Mouse (Mus musculus) heart, postnatal 14 days (tissue): ENCODE measurements around the gene Icos. TPM values are rescaled to one million over a fixed set of nuclear protein-coding genes. Genes with fewer than 3 reads are reported as not detected.
A peak's percentile ranks its signal among the peaks of the same experiment; 100 is the strongest.

ENCODE experiments used
- DNase-seq, 2 experiments: peaks; one replicate each; pipeline ENCODE4 v3.0.0; 2021 to 2022
- intact Hi-C: fragments of 180-260 bp; cut with DNase I; formaldehyde crosslinking; loops from one replicate; pipeline ENCODE4 v1.15.1; 2025
- long read RNA-seq, 2 experiments: library from polyadenylated mRNA; stranded (forward); transcript quantifications; one replicate each; pipeline ENCODE4 v2.0.0; 2021
- total RNA-seq, 2 experiments: library from RNA; stranded (reverse); gene quantifications; 2 replicates each; pipeline ENCODE4 v1.2.3; 2021

The Icos gene
- under 1 TPM; 0.12 to 0.37 TPM for total RNA-seq
- long read RNA-seq, experiment 1, result 0 reads
- long read RNA-seq, experiment 2, result 0 reads

GRCm38 (mm10) chr1:60977641-60978040, at the start of gene Icos:
Gene Icos, plus strand, starts transcription at chr1:60977927.
- intact Hi-C loops, result no loop called here
- DNase-seq, result no peak

DNA sequence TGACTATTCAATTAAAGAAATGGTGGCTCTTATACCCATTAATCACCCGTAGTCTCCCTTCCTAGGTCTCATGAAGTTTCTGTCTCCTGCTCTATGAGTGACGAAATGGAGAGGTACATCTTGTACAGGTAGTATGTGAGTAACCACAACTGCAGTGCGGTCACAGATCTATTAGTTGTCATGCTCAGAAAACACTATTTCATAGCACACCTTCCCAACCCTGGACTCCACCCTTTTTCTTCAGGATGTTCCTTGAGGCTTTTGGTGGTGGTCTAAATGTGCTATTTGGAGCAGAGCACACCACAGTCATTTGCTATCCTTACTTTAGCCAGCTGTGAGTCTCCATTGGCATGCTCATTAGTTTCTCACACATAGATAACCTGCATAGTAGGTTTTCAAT, 48.7 kb upstream of the Icos start:
- intact Hi-C loops, result no loop called here
- no peak for DNase-seq

- no peak for DNase-seq
- intact Hi-C loops, result no loop called here
These were observed 47.3 kb upstream of the Icos start for GRCm38 (mm10) chr1:60930397-60930796.

DNA sequence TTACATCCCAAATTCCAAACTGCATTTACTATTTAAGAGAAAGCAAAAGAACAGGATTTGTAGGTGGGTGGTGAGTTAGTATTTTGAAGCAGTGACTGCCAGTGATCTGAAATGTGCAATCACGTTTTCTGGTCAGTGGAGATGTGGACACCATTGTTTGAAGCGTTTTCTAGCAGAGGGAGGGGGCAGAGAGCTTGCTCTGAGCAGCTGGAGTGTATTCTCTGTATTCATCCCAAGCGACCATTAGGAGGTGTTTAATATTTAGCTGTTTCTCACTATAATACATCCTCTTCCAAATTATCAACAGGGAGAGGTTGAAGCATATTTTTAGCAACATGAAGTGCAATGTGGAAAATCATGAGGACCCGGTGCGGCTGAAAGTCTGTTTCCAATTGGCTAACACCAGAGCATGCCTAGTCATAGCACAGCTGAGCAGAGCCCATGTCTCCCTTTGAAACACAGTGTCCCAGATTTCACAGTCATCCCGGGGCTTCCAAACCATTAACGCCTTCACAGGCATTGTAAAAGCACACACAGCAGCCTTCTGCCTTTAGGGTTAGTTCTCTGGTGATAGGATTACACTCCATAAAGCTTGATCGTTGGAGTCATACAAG, 41.7 kb upstream of the Icos start:
- intact Hi-C loops, result no loop called here
- peak in 1 of 2 experiments; percentile 29 for DNase-seq

DNA sequence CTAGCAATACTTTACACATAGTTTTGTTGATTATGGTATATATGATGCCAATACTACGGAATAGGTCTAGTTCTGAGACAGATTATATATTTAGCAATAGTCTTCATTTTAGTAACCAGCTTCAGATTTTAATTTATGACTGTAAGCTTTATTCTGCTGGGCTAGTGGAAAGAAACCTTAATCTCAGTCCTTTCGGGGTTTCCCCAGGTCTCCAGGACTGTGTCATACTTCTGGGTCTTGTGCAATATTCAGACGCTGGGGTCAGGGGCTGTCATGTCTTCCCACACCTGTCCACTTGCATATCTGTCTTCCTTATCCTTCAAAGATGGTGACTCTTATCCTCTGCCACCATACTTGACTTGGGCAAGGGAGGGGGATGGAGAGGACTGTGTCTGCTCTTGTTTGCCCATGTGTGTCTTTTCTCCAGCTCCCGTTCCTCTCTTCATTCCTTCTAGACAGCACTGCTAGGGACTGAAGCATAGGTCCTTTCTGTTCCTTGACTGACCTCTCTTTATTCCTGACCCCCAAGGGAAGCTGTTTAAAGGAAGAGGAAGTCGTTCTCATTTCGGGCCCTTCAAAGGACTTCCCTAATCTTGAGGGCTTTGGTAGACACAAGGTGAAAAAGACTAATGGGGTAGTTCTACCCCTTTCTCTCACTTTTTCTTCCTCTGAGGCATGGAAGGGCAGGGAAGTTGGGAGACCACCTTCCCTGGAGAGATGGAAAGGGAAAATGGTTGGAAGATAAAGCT, 40.6 kb upstream of the Icos start:
- intact Hi-C loops, result no loop called here
- DNase-seq, result no peak

GRCm38 (mm10) chr1:60938256-60938655, 39.5 kb upstream of the Icos start:
- intact Hi-C loops, result no loop called here
- no peak for DNase-seq

DNA sequence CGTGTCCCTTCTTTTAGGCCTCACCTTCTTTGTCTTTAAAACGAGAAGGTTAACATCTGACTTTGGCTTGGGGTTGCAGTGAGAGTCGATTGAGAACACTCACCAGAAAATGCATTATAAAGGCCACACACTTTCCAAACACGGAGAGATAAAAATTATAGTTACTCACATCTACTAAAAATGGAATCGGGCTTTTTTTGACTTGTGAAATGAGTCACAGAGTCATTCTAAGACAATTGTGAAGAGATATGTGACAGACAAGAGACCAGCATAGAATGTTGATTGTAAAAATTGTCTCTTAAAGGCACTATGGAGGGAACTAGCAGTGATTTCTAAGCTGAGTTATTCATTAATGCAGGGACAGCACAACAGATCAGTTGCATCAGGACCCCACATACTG, 38.8 kb upstream of the Icos start:
- intact Hi-C loops, result no loop called here
- DNase-seq, result no peak

DNA sequence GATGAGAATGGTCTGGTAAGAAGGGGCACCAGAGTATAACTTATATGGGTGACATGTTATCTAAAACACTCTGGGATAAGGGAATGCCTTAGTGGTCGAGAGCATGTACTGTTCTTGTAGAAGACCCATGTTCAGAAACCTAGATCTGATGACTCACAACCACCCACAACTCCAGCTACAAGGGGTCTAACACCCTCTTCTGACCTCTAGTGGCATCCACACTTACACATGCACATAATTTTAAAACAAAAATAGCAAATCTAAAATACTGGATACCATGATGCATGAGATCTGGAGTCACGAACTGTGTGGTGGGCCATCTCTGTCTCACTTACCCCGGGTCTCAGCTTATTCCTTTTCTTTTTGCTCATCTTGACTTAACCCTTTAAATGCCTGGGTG, 37.7 kb upstream of the Icos start:
- DNase-seq, result no peak
- intact Hi-C loops, result loop anchor here (5.0 kb wide), 1 partner anchor 58 kb away; no protein-coding TSS in a partner anchor

DNA sequence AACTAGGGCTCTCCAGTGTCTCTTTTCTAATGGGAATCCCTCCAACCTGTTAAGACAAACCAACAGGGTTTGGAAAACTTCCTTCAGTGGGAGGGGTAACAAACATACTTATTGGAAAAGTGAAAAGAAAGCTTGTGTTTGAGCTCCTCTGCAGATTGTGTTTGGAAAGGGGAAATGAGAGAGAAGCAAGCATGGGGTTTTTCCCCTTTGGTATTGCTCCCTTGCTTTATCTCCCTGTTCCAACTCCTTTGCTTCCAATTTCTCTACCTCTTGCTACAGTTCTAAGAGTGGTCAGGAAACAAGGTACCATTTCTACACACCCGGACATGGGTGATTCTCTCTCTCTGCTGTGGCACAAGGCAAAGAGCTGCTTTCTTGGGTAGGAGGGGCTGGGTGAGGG, 37.1 kb upstream of the Icos start:
- intact Hi-C loops, result loop anchor here (5.0 kb wide), 1 partner anchor 58 kb away; no protein-coding TSS in a partner anchor
- no peak for DNase-seq

GRCm38 (mm10) chr1:60941056-60942048, 36.4 kb upstream of the Icos start:
- no peak for DNase-seq
- intact Hi-C loops, result loop anchor here (5.0 kb wide), 1 partner anchor 59 kb away; no protein-coding TSS in a partner anchor

DNA sequence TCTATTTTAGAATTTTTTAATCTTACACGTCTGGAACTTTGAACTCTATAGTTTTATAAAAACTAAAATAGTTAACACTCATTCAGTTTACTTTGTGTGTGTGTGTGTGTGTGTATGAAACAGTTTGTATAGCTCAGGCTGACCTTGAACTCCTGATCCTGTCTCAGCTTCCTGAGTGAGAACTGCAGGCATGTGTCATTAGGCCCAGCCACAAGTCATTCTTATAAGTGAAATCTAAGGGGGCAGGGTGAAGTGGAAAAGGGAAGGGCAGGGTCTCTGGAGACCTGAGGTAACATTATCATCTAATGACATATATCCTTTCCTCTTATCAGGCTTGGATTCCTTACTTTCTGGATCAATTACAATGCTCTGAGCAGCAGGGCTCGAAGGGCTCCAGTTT, 34.8 kb upstream of the Icos start:
- intact Hi-C loops, result loop anchor here (5.0 kb wide), 1 partner anchor 61 kb away; no protein-coding TSS in a partner anchor
- no peak for DNase-seq

DNA sequence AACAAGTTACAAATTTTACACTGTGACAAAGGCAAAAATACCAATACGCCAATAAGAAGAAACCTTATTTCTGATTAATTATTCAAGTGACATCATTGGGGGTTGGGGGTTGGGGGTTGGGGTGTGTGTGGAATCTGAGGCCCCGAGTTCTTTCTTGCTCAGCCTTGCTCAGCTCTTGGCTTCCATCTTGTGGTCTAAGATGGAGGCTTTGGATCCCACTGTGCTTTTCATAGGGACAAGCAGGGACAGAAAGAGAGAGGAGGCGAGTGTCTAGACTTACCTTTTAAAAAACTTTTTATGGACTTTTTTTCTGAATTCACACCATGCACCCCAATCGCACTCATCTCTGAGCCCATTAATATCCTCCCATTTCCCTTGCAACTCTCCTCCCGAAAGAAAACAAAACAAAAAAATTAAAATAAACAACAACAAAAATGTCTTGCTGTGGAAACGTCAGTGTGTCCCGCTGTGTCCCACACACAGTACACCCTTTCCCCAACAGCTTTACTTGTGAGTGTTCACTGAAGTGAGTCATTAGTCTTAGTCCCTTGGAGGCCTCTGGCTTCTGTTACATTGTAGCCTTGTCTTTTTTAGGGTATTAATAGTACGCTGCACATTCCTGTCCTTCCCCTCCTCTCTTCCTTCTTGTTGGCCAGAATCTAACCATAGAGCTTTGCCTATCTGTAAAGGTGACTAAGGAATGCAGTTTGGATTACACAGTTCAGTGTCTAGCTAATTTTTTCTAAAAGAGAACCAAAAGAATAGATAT, 31.9 kb upstream of the Icos start:
- intact Hi-C loops, result no loop called here
- no peak for DNase-seq

DNA sequence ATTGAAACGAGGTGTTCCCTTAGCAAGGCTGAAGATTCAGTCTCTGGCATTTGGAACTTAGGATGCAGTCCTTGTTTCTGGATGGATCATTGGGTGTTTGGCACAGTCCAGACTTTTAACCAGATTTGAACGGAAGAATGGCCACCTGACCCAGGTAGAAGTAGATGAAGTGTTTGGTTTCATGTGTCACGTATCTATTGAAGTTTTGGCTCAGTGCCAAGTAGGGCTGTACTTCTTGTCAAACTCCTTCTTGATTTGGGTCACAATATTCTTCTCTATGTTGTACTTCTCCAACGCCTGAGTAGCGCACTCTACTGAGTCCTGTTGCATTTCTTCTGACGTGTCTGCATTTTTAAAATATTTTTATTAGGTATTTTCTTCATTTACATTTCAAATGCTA, 29.6 kb upstream of the Icos start:
- intact Hi-C loops, result no loop called here
- DNase-seq, result no peak

GRCm38 (mm10) chr1:60952958-60953357, 24.8 kb upstream of the Icos start:
- DNase-seq, result peak in 1 of 2 experiments; percentile 34
- intact Hi-C loops, result loop anchor here (10.0 kb wide), 3 partner anchors 238 to 548 kb away; partner anchors contain the start of genes Abi2, Cd28 and Raph1

DNA sequence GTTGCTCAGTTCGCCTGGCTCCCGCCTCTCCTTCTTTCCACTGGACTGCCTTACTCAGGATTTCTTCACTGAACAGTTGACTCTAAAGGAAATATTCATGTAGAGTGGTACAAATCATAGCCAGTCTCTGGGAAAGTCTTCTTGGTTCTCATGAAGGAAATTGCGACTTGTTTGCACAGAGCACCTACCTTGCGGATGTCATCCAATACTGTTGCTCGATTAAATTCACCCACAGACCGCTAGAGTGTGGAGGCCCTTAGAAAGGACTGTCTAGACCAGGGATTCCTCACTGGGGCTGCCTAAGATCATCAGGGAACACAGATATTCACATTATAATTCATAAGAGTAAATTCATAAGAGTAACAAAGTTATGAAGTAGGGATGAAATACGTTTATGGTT, 24.0 kb upstream of the Icos start:
- no peak for DNase-seq
- intact Hi-C loops, result loop anchor here (10.0 kb wide), 3 partner anchors 239 to 549 kb away; partner anchors contain the start of genes Abi2, Cd28 and Raph1

GRCm38 (mm10) chr1:60954759-60955158, 23.0 kb upstream of the Icos start:
- DNase-seq, result peak in 1 of 2 experiments; percentile 53
- intact Hi-C loops, result loop anchor here (10.0 kb wide), 3 partner anchors 240 to 550 kb away; partner anchors contain the start of genes Abi2, Cd28 and Raph1

DNA sequence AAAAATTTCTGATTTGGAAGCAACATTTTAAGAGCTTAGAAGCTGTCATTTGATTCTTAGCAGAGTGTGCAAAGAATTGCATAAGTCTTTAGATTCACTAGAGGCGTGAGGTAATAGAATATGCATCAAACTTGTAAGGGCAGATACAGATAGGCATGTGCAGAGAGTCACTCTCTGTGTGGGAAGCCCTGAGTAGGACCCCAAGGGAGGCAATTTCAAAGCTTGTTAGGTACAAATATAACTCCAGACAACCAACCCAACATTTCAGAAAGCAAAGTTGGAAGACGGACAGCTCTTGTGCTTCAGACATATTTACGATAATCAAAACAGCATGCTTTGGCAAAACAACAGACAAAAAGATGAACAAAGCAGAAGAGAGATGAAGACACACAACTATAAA, 22.5 kb upstream of the Icos start:
- DNase-seq, result no peak
- intact Hi-C loops, result loop anchor here (10.0 kb wide), 3 partner anchors 240 to 550 kb away; partner anchors contain the start of genes Abi2, Cd28 and Raph1

GRCm38 (mm10) chr1:60956196-60956595, 21.5 kb upstream of the Icos start:
- intact Hi-C loops, result loop anchor here (10.0 kb wide), 3 partner anchors 241 to 551 kb away; partner anchors contain the start of genes Abi2, Cd28 and Raph1

DNA sequence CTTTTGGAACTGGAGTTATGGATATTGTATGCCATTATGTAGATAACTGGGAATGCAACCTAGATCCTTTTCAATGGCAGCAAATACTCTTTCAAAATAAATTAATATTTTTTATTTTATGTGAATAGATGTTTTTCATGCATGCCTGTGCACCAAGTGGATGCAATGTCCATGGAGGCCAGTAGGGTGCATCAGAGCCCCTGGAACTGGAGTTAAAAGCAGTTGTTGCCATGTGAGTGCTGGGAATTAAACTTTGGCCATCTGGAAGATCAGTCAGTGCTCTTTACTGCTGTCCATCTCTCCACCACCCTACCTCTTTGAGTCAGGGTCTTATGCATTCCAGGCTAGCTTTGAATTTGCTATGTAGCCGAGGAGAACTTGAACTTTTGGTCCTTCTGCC, 19.4 kb upstream of the Icos start:
- DNase-seq, result no peak
- intact Hi-C loops, result loop anchor here (10.0 kb wide), 3 partner anchors 243 to 553 kb away; partner anchors contain the start of genes Abi2, Cd28 and Raph1

More at GRCm38 (mm10) chr1:60956196-60956595, 21.5 kb upstream of the Icos start:
- DNase-seq, result no peak
